Mouse (Mus musculus) G1E (cell line): ENCODE data around the gene Rsrc1.

Experiments used
- CTCF ChIP-seq: IDR thresholded peaks from 2 replicates; pipeline ENCODE4 v1.5.1; 2012; ENCODE audit warnings: low read depth, low read length, inconsistent platforms, mixed read lengths
- GATA1 ChIP-seq: IDR thresholded peaks from 2 replicates; pipeline ENCODE4 v1.6.1; 2012; ENCODE audit warnings: borderline replicate concordance, low read length, inconsistent platforms, mixed read lengths
- GATA2 ChIP-seq: IDR thresholded peaks from 2 replicates; pipeline ENCODE4 v1.6.1; 2012; ENCODE audit warnings: low read depth, low read length, inconsistent platforms, borderline replicate concordance
- POLR2AphosphoS5 ChIP-seq: IDR thresholded peaks from 2 replicates; pipeline ENCODE4 v1.6.1; 2012; ENCODE audit warnings: low read depth, low read length, inconsistent platforms; ENCODE audit not compliant: insufficient replicate concordance
- TAL1 ChIP-seq: conservative IDR thresholded peaks from 2 replicates; pipeline ENCODE4 v1.6.1; 2012; ENCODE audit warnings: low read depth, low read length, inconsistent platforms, mixed read lengths

DNA sequence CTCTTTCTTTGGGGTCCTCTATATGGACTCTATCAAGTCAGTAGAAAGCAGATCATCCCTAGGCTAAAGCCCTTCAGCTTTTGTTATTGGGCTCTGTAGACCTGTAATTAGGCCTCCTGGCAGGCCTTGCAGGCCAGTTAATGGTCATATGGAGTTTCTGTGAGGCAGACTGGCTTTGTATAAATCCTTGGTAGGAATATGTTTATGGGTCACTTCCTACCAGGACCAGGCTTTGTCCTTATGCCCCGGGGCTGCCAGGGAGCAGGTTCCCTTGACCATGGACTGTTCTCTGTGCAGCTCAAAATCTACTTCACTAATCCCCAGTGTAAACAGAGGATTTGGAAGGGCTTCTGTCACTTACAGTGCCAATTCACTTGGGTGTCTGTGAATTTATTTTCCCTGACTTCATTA, 231.9 kb downstream of the Rsrc1 start:
- TF ChIP-seq GATA1 (no peak), CTCF (no peak), TAL1 (no peak), POLR2AphosphoS5 (no peak), GATA2 (no peak)
